Mouse (Mus musculus) megakaryocyte, embryonic 14.5 days (primary cell): ENCODE measurements around the gene Sord.

Source experiments
- FLI1 ChIP-seq: IDR thresholded peaks from 2 replicates; pipeline ENCODE4 v1.6.1; 2012; ENCODE audit warnings: low read length, inconsistent platforms, mixed read lengths
- GATA1 ChIP-seq: IDR thresholded peaks from 3 replicates; pipeline ENCODE4 v1.6.1; 2012; ENCODE audit warnings: mixed read lengths, low read length, inconsistent platforms, borderline replicate concordance

DNA sequence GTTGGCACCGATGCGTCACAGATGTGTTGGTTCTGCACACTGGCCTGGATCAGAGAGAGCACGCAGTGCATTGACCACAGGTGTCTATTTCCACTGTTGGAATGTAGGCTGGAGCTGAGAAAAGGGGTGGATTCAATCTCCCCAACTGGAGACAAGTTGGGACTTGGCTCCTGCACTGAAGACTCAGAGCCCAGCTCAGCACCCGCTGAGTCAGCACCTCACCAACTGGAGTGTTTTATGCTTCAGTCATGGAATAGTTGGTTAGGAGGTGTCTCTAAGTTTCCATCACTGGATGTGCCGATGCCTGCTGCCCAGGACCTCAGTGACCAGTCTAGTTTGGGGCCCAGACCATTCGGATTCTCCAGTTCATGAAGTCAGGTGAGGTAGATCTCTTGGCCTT, 4.2 kb upstream of the Sord start:
- TF ChIP-seq GATA1 (no peak), FLI1 (no peak)
